Mouse (Mus musculus) E14TG2a.4 (cell line): ENCODE results near the gene Hectd4.

ENCODE experiments used
- H3K27me3 ChIP-seq: 2 replicates; pipeline ENCODE4 v1.6.1; 2014; ENCODE audit warnings: low read length, control low read depth; ENCODE audit not compliant: insufficient read depth
- H3K36me3 ChIP-seq: 2 replicates; pipeline ENCODE4 v1.6.1; 2014; ENCODE audit warnings: low read length, control low read depth; ENCODE audit not compliant: insufficient read depth
- H3K4me1 ChIP-seq: replicated peaks from 2 replicates; pipeline ENCODE4 v1.6.1; 2014; ENCODE audit warnings: low read depth, low read length, control low read depth
- H3K4me3 ChIP-seq: replicated peaks from 2 replicates; pipeline ENCODE4 v1.5.1; 2014; ENCODE audit warnings: mild to moderate bottlenecking, low read length
- H3K9me3 ChIP-seq: 2 replicates; pipeline ENCODE4 v1.6.1; 2014; ENCODE audit warnings: low read length, control low read depth
- CTCF ChIP-seq: conservative IDR thresholded peaks from 2 replicates; pipeline ENCODE4 v1.5.1; 2014; ENCODE audit warnings: low read length
- NANOG ChIP-seq: IDR thresholded peaks from 2 replicates; pipeline ENCODE4 v1.6.1; 2014; ENCODE audit warnings: borderline replicate concordance, low read length, mixed read lengths
- POU5F1 ChIP-seq: IDR thresholded peaks from 2 replicates; pipeline ENCODE4 v1.6.1; 2014; ENCODE audit warnings: low read length, borderline replicate concordance

Gene Hectd4

DNA sequence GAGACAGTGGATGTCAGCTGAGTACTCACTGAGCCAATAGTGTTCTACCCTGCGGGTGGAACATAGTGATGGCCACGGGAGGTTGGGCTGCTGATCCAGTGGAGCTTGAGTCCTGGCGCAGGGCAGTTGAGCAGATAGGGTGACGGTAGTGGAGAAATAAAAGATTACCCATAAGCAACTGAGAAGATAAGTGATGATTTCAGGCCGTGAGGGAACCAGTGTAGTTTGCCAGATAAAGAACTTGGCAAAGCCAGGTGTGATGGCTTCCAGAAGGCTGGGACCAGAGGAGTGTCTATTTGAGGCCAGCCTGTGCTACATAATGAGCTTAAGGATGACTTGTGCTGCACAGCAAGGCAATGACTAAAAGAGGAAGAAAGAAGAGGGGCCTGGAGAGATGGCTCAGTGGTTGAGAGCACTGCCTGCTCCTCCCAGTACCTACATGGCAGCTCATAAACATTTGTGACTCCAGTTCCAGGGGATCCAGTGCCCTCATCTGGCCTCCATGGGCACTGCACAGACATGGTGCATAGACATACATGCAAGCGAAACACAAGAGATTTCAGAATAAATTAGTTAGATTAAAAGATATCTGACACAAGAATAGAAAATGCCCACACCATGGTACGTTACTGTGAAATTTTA is 46.8 kb downstream of the Hectd4 start:
- Histone ChIP-seq H3K4me1 (peaks cover 22% of the 10 kb centered on the region), H3K27me3 (no peaks in the 10 kb centered on the region), H3K4me3 (no peak overlapping the region), H3K9me3 (no peaks in the 10 kb centered on the region), H3K36me3 (peaks cover 57% of the 10 kb centered on the region)
- TF ChIP-seq POU5F1 = no peak
- TF ChIP-seq CTCF = peak; percentile 32

DNA sequence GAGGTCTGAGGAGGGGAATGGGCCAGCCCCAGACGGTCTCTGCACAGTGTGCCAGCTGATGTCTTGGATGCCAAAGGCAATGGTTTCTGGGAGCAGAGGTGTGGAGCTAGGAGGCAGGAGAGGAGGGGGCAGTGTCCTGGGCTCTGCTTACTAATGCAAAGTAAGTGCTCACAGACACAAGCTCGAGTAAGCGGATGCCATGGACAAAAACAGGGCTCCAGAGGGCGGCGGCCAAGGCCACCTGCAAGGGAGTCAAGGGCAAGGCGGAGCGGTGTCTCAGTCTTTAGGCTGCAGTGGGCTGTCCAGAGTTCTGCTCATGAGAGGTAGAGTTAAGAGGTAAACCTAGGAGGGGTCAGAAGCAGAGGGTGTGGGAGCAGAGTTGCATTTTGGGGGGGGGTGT is 51.0 kb downstream of the Hectd4 start:
- peak overlapping the region; percentile 55 for H3K4me3 ChIP-seq

DNA sequence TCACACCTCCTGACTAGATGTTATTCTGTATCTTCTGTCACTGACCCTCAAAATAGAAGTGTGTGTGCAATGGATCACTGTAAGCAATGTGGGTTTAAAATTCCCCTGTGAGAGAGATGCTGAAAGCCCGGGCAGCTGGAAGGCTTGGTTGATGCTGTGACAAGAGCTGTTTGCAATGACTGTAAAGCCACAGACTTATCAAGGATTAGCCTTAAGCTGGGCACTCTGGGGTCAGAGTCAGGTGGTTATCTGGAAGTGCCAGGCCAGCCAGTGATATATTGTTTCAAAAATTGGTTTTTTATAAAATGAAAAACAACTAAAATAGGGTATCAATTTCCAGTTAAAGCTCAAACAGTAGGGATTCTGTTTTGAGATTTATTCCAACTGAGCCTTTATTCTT is 56.8 kb downstream of the Hectd4 start:
- Histone ChIP-seq H3K4me1 (peaks cover 20% of the 10 kb centered on the region), H3K27me3 (no peaks in the 10 kb centered on the region), H3K9me3 (no peaks in the 10 kb centered on the region), H3K36me3 (peaks cover 75% of the 10 kb centered on the region), H3K4me3 (no peak overlapping the region)
- no peak for TF ChIP-seq NANOG
- no peak for TF ChIP-seq POU5F1
- TF ChIP-seq CTCF = no peak

More for the DNA sequence above, 51.0 kb downstream of the Hectd4 start:
- Histone ChIP-seq H3K27me3 (no peaks in the 10 kb centered on the region), H3K4me1 (peaks cover 42% of the 10 kb centered on the region), H3K9me3 (no peaks in the 10 kb centered on the region), H3K36me3 (peaks cover 63% of the 10 kb centered on the region)
- no peak for TF ChIP-seq POU5F1
- TF ChIP-seq CTCF = no peak
- TF ChIP-seq NANOG = no peak

DNA sequence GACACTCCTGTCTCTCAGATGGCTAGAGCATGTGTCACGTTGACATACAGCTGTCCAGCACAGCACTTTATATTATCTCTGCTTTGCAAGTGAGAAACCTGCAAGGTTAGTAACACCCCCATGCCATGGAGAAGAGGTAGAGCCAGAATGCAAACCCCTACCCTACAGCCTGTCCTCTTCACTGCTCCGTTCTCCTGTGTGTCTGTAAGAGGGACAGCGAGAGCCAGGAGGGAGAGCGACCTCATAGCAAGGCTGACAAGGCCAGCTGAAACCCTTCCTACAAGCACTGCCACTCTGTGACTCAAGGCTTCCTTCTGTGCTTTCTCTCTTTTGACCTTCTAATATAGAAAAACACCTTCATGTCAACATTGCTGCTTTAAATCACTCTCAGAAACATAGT is 60.4 kb downstream of the Hectd4 start:
- Histone ChIP-seq H3K4me3 (no peak overlapping the region), H3K27me3 (no peaks in the 10 kb centered on the region), H3K9me3 (no peaks in the 10 kb centered on the region; the same call in 1 of the 2 replicates), H3K36me3 (peaks cover 65% of the 10 kb centered on the region), H3K4me1 (no peaks in the 10 kb centered on the region)
- TF ChIP-seq CTCF = no peak
- no peak for TF ChIP-seq NANOG
- TF ChIP-seq POU5F1 = no peak

DNA sequence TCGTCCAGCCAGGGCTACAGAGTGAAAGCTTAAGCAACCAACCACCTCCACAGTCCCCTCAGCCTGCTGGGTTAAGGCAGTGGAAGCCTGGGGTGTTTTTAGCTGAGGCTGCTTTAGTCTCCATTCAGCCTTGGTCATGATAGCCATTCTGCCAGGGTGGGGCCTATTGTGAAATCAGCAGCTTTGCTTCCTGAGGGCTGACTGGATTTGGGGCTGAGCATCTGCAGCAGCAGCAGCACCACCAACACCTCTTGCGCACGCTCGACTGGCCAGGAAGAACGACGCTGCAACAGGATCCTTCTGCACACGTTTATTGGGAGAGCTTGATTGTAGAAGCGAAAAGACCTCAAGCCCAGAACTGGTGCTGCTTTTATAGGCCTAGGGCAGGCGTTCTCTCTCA is 63.0 kb downstream of the Hectd4 start:
- Histone ChIP-seq H3K9me3 (no peaks in the 10 kb centered on the region; the same call in 1 of the 2 replicates), H3K27me3 (no peaks in the 10 kb centered on the region), H3K4me3 (no peak overlapping the region), H3K4me1 (no peaks in the 10 kb centered on the region), H3K36me3 (peaks cover 78% of the 10 kb centered on the region)
- TF ChIP-seq CTCF (no peak), NANOG (no peak), POU5F1 (no peak)

DNA sequence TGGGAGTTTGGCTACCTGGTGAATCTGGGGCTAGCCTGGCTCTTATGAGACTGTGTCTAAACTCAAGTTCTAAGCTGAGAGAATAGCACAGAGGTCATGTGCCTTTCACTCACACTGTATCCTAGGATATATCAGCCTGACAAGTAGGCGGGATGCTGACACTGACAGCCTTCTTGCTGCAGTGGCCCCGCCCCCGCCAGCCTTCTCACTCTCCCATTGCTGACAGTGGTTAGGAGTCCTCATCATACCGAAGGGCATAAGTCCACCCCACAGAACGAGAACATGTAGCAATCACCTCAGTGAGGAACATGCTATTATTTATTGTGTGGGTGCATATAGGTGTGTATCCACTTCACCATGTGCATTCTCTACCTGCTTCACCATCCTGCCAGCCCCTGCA is 64.8 kb downstream of the Hectd4 start:
- no peak overlapping the region for H3K4me3 ChIP-seq
- H3K4me1 ChIP-seq = no peaks in the 10 kb centered on the region
- H3K36me3 ChIP-seq = peaks cover 78% of the 10 kb centered on the region
- TF ChIP-seq POU5F1 (no peak), CTCF (no peak), NANOG (no peak)
- no peaks in the 10 kb centered on the region; the same call in 1 of the 2 replicates for H3K9me3 ChIP-seq
- H3K27me3 ChIP-seq = no peaks in the 10 kb centered on the region

DNA sequence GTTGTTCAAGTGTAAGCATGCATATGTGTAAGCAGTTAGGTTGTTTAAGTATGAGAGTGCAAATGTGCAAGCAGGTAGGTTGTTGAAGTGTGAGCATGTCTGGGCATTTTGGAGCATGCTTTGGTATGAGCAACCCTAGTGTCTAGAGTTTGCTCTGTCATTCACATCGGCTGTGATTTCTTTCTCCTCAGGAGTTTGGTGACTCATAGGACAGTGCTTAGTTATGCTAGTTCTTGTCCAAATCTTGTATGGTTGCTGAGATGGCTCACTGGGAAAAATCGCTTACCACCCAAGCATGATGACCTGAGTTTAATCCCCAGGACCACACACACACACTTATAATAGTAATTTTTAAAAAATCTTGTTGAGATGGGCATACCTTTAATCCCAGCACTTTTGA is 67.2 kb downstream of the Hectd4 start:
- no peak overlapping the region for H3K4me3 ChIP-seq
- TF ChIP-seq NANOG (no peak), CTCF (no peak), POU5F1 (no peak)
- no peaks in the 10 kb centered on the region for H3K27me3 ChIP-seq

DNA sequence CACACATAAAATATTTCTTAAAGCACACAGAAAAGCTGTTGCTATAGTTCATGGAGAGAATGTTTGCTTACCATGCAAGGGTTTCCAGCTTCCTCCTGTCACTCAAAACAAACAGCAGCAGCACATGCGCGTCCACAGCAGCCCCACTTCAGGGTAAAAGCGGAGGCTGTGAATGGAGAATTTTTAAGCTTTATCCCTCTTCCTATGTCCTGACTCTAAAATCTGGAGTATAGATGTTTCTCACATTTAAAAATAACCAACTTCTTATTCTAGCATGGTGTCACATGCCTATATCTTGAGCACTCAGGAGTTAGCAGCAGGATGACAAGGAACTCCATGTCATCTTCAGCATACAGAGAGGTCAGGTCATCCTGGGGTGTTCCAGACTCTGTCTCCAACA is 70.3 kb downstream of the Hectd4 start:
- H3K27me3 ChIP-seq = no peaks in the 10 kb centered on the region
- H3K4me1 ChIP-seq = no peaks in the 10 kb centered on the region
- H3K4me3 ChIP-seq = no peak overlapping the region
- TF ChIP-seq NANOG (no peak), CTCF (no peak), POU5F1 (no peak)
- H3K36me3 ChIP-seq = peaks cover 88% of the 10 kb centered on the region
- no peaks in the 10 kb centered on the region for H3K9me3 ChIP-seq

More for the DNA sequence above, 67.2 kb downstream of the Hectd4 start:
- H3K4me1 ChIP-seq = no peaks in the 10 kb centered on the region
- peaks cover 78% of the 10 kb centered on the region for H3K36me3 ChIP-seq
- H3K9me3 ChIP-seq = no peaks in the 10 kb centered on the region; the same call in 1 of the 2 replicates

DNA sequence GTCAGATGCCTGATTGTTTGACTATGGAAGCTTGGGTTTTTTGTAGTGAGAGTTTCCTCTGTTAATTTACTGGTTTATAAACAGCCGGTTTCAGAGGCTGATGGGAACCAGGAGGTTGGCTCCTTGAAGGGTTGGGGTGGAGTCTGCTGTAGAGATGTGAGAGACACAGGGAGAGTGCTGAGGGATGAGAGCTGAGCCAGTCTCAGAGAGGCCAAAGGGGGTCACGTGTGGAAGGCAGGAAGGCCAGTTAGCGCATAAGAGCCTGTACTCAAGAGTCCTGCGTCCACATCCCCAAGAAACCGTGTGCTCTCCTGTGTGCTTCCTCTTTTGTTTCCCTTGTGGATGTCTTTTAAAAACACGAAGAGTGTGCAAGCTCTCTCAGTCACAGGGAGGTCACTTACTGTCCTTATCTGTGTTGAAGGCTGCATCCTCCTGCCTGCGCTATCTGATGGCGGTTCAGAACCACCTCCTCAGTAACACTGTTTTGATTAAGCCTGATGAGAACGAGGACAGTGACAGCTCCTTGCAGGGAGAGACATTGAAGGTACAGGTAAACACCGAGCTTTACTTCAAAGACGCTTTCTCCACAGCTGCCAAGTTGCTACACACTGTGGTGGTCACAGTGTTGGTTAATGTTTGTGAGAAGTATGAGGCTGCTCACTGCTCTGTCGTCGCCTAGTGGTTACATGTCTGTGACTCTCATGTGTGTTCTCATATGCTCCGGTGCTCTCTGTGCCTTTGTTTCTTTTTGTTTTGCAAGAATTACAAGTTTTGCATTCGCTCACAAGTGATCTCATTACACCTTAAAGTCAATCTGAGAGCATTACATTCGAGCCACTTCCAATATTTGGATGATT is 72.5 kb downstream of the Hectd4 start:
- no peaks in the 10 kb centered on the region for H3K9me3 ChIP-seq
- H3K36me3 ChIP-seq = peaks cover 89% of the 10 kb centered on the region
- TF ChIP-seq POU5F1 = no peak
- no peak for TF ChIP-seq CTCF
- no peak for TF ChIP-seq NANOG
- no peaks in the 10 kb centered on the region for H3K27me3 ChIP-seq
- no peak overlapping the region for H3K4me3 ChIP-seq
- no peaks in the 10 kb centered on the region for H3K4me1 ChIP-seq
